Mouse (Mus musculus) embryonic facial prominence, embryonic 10.5 days (tissue): ENCODE results near the gene Tpd52l1. TPM values are rescaled to one million over a fixed set of nuclear protein-coding genes. Genes with fewer than 3 reads are reported as not detected.

Source experiments
- DNase-seq: peaks from one replicate; pipeline ENCODE4 v3.0.0-alpha.2; 2017; ENCODE audit warnings: low spot score
- H3K27ac ChIP-seq: fragments of 300-500 bp; sonication (generic); replicated peaks from 2 replicates; pipeline ENCODE4 v1.5.1; 2016; ENCODE audit warnings: mild to moderate bottlenecking
- H3K27me3 ChIP-seq: fragments of 300-500 bp; sonication (generic); replicated peaks from 2 replicates; pipeline ENCODE4 v1.6.1; 2016; ENCODE audit warnings: low read depth, mild to moderate bottlenecking; ENCODE audit not compliant: poor library complexity, severe bottlenecking
- H3K36me3 ChIP-seq: fragments of 300-500 bp; sonication (generic); replicated peaks from 2 replicates; pipeline ENCODE4 v1.6.1; 2016; ENCODE audit warnings: mild to moderate bottlenecking, moderate library complexity
- H3K4me1 ChIP-seq: fragments of 300-500 bp; sonication (generic); 2 replicates; pipeline ENCODE4 v1.6.1; 2016
- H3K4me3 ChIP-seq: fragments of 300-500 bp; sonication (generic); 2 replicates; pipeline ENCODE4 v1.5.1; 2016; ENCODE audit warnings: mild to moderate bottlenecking, moderate library complexity
- H3K9me3 ChIP-seq: fragments of 300-500 bp; sonication (generic); 2 replicates; pipeline ENCODE4 v1.6.1; 2016; ENCODE audit warnings: mild to moderate bottlenecking
- polyA plus RNA-seq: library from polyadenylated mRNA; unstranded; fragments of >200 nt; fragmentation: Nextera tagmentation; extraction: Ambion mirVana; gene quantifications from 2 replicates; pipeline ENCODE4 v1.2.1, GENCODE M21; 2016

Gene Tpd52l1
- polyA plus RNA-seq, 1 experiment from 2014 or later: 35.0 TPM

DNA sequence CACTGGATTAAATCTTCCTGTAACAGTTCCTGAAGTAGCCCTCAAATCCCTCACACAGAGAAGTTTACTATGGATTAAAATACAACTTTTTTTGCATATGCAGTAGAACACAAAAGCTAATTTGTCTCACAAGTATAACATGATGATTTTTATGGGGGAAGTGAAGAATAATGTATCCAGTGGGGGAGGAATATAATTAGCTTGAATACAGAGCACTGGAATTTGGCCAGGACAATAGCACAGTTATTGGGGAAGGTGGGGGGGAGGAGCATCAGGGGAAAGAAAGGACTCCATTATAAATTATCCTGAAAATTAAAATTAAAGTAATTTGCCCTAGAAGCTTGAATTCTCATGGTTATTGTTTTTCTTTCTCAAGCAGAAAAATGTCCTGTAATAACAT lies 158.0 kb downstream of the Tpd52l1 start:
- DNase-seq: no peak
- Histone ChIP-seq H3K4me1 (no peaks in the 10 kb centered on the region), H3K27ac (no peak overlapping the region), H3K27me3 (no peaks in the 10 kb centered on the region), H3K36me3 (no peaks in the 10 kb centered on the region), H3K9me3 (no peaks in the 10 kb centered on the region), H3K4me3 (no peak overlapping the region)

Other genes starting within 250 kb of the Tpd52l1 start
- 94.9 and 97.4 TPM in 2 replicates for gene Hddc2, start 132.6 kb downstream of the Tpd52l1 start, polyA plus RNA-seq
- 1.1 and 1.2 TPM in 2 replicates for gene Rnf217, start 163.2 kb upstream of the Tpd52l1 start, polyA plus RNA-seq